Comparison of ENCODE assay signal across 11 mouse cellular contexts in genomic region chr3:51744339-51744759, GRCm38 (mm10).
A peak's percentile ranks its signal among the peaks of the same experiment; 100 is the strongest.
DNase-seq lines count a peak whose midpoint lies in the region; ATAC-seq lines count a peak whose summit lies in the region.
"Had no signal": no experiment of that assay in that cellular context is flagged by ENCODE, and none has a peak within 500 bp of the region (broad histone marks: within the 10 kb centered on the region; RNA-seq: fewer than 3 reads in every experiment).

No protein-coding gene starts in this region.

- no peak for ATAC-seq in forebrain, embryonic 13.5 days
- no peak for ATAC-seq in forebrain, embryonic 12.5 days (ENCODE audit: low FRiP score)
- no peak for ATAC-seq in midbrain, embryonic 14.5 days (ENCODE audit: low FRiP score, low TSS enrichment)
- ATAC-seq in midbrain, embryonic 15.5 days (replicated peaks): no peak
- peak; percentile 85 for ATAC-seq in liver, embryonic 15.5 days (ENCODE audit: insufficient read depth)
- no peak for ATAC-seq in cerebellum, adult (ENCODE audit: insufficient number of reproducible peaks, low FRiP score, low TSS enrichment)

- DNase-seq in midbrain, embryonic 14.5 days: no peak
- peak; percentile 48 for DNase-seq in thymus, postnatal 14 days
- no peak for DNase-seq in testis, postnatal 10 days (ENCODE audit: low spot score)
- DNase-seq: kidney, adult 8-10 months; spleen, adult 18-20 months had no signal

- peaks cover 33% of the 10 kb centered on the region for H3K4me1 ChIP-seq in forebrain, embryonic 13.5 days
- H3K4me1 ChIP-seq in forebrain, embryonic 12.5 days: peaks cover 32% of the 10 kb centered on the region
- peaks cover 21% of the 10 kb centered on the region for H3K4me1 ChIP-seq in midbrain, embryonic 14.5 days (ENCODE audit: control insufficient read depth, insufficient read depth, low read length)
- H3K4me1 ChIP-seq in midbrain, embryonic 15.5 days: peaks cover 21% of the 10 kb centered on the region
- peaks cover 60% of the 10 kb centered on the region for H3K4me1 ChIP-seq in liver, embryonic 15.5 days (replicated peaks)

- 92% methylated on average over 4 of the region's 4 CpGs for WGBS in forebrain, embryonic 13.5 days
- WGBS in forebrain, embryonic 12.5 days: 91% methylated on average over 4 of the region's 4 CpGs
- 83% methylated on average over 4 of the region's 4 CpGs for WGBS in midbrain, embryonic 14.5 days
- WGBS in midbrain, embryonic 15.5 days: 79% methylated on average over 4 of the region's 4 CpGs
- 8% methylated on average over 4 of the region's 4 CpGs for WGBS in liver, embryonic 15.5 days (ENCODE audit: insufficient replicate concordance)

- H3K4me2 ChIP-seq in forebrain, embryonic 13.5 days: no peak overlapping the region
- no peak overlapping the region for H3K4me2 ChIP-seq in forebrain, embryonic 12.5 days
- H3K4me2 ChIP-seq in midbrain, embryonic 14.5 days (ENCODE audit: low read length): no peak overlapping the region
- no peak overlapping the region for H3K4me2 ChIP-seq in midbrain, embryonic 15.5 days
- peak overlapping the region; percentile 54 for H3K4me2 ChIP-seq in liver, embryonic 15.5 days

- peak overlapping the region; percentile 19; the same call in 1 of the 2 replicates for H3K27ac ChIP-seq in forebrain, embryonic 13.5 days
- no peak overlapping the region for H3K27ac ChIP-seq in forebrain, embryonic 12.5 days
- 0 out of 2 replicates have a peak overlapping the region, but pooled peaks have one; percentile 2 for H3K27ac ChIP-seq in midbrain, embryonic 14.5 days (replicated peaks; ENCODE audit: low read depth, low read length)
- no peak overlapping the region for H3K27ac ChIP-seq in midbrain, embryonic 15.5 days
- H3K27ac ChIP-seq in liver, embryonic 15.5 days (replicated peaks): peak overlapping the region; percentile 82

- H3K9me3 ChIP-seq in forebrain, embryonic 13.5 days (replicated peaks): 0 out of 2 replicates have a peak, but pooled peaks cover 3% of the 10 kb centered on the region
- H3K9me3 ChIP-seq in forebrain, embryonic 12.5 days: no peaks in the 10 kb centered on the region
- H3K9me3 ChIP-seq in midbrain, embryonic 14.5 days (ENCODE audit: control insufficient read depth, low read length): no peaks in the 10 kb centered on the region
- H3K9me3 ChIP-seq in midbrain, embryonic 15.5 days: no peaks in the 10 kb centered on the region
- no peaks in the 10 kb centered on the region for H3K9me3 ChIP-seq in liver, embryonic 15.5 days (replicated peaks)

- no peaks in the 10 kb centered on the region for H3K27me3 ChIP-seq in forebrain, embryonic 13.5 days
- H3K27me3 ChIP-seq in forebrain, embryonic 12.5 days: no peaks in the 10 kb centered on the region
- H3K27me3 ChIP-seq in midbrain, embryonic 14.5 days (ENCODE audit: control insufficient read depth, insufficient read depth, low read length): no peaks in the 10 kb centered on the region
- no peaks in the 10 kb centered on the region for H3K27me3 ChIP-seq in midbrain, embryonic 15.5 days (replicated peaks)
- no peaks in the 10 kb centered on the region for H3K27me3 ChIP-seq in liver, embryonic 15.5 days

- H3K4me3 ChIP-seq in forebrain, embryonic 13.5 days: no peak overlapping the region
- H3K4me3 ChIP-seq in forebrain, embryonic 12.5 days (replicated peaks): no peak overlapping the region
- H3K4me3 ChIP-seq in midbrain, embryonic 14.5 days (replicated peaks; ENCODE audit: low read depth, low read length): no peak overlapping the region
- no peak overlapping the region for H3K4me3 ChIP-seq in midbrain, embryonic 15.5 days
- no peak overlapping the region for H3K4me3 ChIP-seq in liver, embryonic 15.5 days (replicated peaks)
- H3K4me3 ChIP-seq: erythroblast, embryonic 14.5 days had no signal

- no peak overlapping the region for H3K9ac ChIP-seq in forebrain, embryonic 13.5 days
- no peak overlapping the region for H3K9ac ChIP-seq in forebrain, embryonic 12.5 days
- no peak overlapping the region for H3K9ac ChIP-seq in midbrain, embryonic 14.5 days (replicated peaks; ENCODE audit: low read length)
- H3K9ac ChIP-seq in midbrain, embryonic 15.5 days: no peak overlapping the region
- 0 out of 2 replicates have a peak overlapping the region, but pooled peaks have one; percentile 18 for H3K9ac ChIP-seq in liver, embryonic 15.5 days

- 0 out of 2 replicates have a peak, but pooled peaks cover 3% of the 10 kb centered on the region for H3K36me3 ChIP-seq in forebrain, embryonic 13.5 days (ENCODE audit: poor library complexity, severe bottlenecking)
- no peaks in the 10 kb centered on the region for H3K36me3 ChIP-seq in forebrain, embryonic 12.5 days (replicated peaks)
- H3K36me3 ChIP-seq in midbrain, embryonic 14.5 days (ENCODE audit: control insufficient read depth, insufficient read depth, low read length): no peaks in the 10 kb centered on the region
- no peaks in the 10 kb centered on the region for H3K36me3 ChIP-seq in midbrain, embryonic 15.5 days (replicated peaks)
- H3K36me3 ChIP-seq in liver, embryonic 15.5 days (replicated peaks): no peaks in the 10 kb centered on the region

Comparison
In these comparisons a context has a peak if more than half of its experiments do, and no peak if none do; other contexts are left out.
1. H3K27ac ChIP-seq: peak in forebrain, embryonic 13.5 days (single experiment), midbrain, embryonic 14.5 days (single experiment) and liver, embryonic 15.5 days (single experiment); none in forebrain, embryonic 12.5 days (single experiment) and midbrain, embryonic 15.5 days (single experiment).